Mouse (Mus musculus) c-Kit-positive CD71-positive TER-119-negative erythroid progenitor cells, embryonic 14.5 days (primary cell): ENCODE data around the gene Gxylt2.

Source experiments
- DNase-seq: peaks from one replicate; pipeline ENCODE4 v3.0.0-alpha.2; 2013; ENCODE audit warnings: low read depth

Gxylt2 gene

DNA sequence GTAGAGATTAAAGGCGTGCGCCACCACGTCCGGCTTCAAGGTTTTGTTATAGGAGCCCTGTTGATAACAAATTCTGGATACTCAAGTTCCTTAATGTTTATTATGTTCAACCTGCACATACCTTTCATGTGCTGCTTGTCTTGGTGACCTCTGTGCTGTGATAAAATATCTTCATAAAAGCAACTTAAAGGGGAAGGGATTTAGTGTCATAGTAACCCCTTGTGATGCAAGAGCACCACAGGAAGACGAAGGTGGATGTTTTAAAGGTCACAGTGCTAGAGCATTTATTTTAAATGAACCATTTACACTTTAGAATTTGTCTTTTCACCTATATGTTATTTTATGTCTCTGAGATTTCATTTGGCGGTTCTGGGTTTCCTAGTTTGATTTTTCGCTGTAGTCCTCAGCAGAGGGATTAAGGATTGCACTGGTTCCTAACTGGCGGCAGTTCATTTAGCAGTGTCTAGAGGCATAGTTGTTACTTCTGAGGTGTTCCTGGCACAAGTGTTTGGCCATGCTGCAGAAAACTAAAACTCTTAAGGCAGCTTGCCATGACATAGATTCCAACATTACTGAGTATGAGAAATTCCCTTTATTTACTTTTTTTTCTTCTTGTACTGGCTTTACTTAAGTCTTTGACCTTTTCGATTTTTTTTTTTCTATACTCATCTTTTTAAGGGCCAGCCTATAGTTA is 144.3 kb downstream of the Gxylt2 start:
- no peak for DNase-seq

GRCm38 (mm10) chr6:100850671-100851081 is 146.1 kb downstream of the Gxylt2 start:
- DNase-seq = no peak

DNA sequence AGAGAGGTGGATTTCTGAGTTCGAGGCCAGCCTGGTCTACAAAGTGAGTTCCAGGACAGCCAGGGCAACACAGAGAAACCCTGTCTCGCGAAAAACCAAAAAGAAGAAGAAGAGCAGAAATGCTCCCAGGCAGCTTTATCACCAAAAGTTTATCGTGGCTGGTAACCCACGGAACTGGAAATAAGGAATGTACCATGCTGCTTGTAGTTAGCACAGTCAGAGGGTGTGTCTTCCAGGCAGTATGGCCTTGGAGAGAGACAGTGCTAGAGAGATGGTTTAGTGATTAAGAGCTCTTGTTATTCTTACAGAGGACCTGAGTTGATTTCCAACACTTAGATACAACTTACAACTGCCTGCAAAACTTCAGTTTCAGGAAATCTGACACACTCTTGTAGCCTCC is 146.5 kb downstream of the Gxylt2 start:
- DNase-seq = no peak
